Mouse (Mus musculus): ENCODE measurements around the gene Nr2c2ap.

GRCm38 (mm10) chr8:70110451-70110850 is 20.7 kb upstream of the Nr2c2ap start:
- TF ChIP-seq CTCF (IDR thresholded peaks at IDR 0.05; ENCODE audit: low read depth, low read length) (no peak), POLR2A (IDR thresholded peaks at IDR 0.05; ENCODE audit: borderline replicate concordance, low read depth, low read length) (no peak)
